Mouse (Mus musculus): ENCODE measurements at regions not wholly inside any gene's neighbourhood (a gene's known extent, or its start where the extent isn't known, plus 50 kb on each side); places are given as distances from the start of the nearest gene placed in this dataset.

GRCm38 (mm10) chr11:19468373-19468772 lies 449.6 kb upstream of the Meis1 start:
- no peak for DNase-seq (ENCODE audit: low read depth, low spot score)

- DNase-seq (ENCODE audit: low read depth, low spot score), result no peak
Measured at GRCm38 (mm10) chr11:19468803-19469202, 450.0 kb upstream of the Meis1 start.

- DNase-seq (ENCODE audit: low read depth, low spot score), result no peak
Measured at GRCm38 (mm10) chr11:19470648-19471341, 452.0 kb upstream of the Meis1 start.

- no peak for DNase-seq (ENCODE audit: low read depth, low spot score)
Measured at GRCm38 (mm10) chr11:19475068-19475786, 448.9 kb upstream of the Spred2 start.

- DNase-seq (ENCODE audit: low read depth, low spot score), result no peak
Measured at GRCm38 (mm10) chr11:19493089-19493756, 431.0 kb upstream of the Spred2 start.

- no peak for DNase-seq (ENCODE audit: low read depth, low spot score)
Measured at GRCm38 (mm10) chr11:19521721-19522120, 402.5 kb upstream of the Spred2 start.

- DNase-seq (ENCODE audit: low read depth, low spot score), result no peak
Measured at GRCm38 (mm10) chr11:19523853-19524487, 400.2 kb upstream of the Spred2 start.

- no peak for DNase-seq (ENCODE audit: low read depth, low spot score)
Measured at GRCm38 (mm10) chr11:19529126-19529525, 395.0 kb upstream of the Spred2 start.

GRCm38 (mm10) chr11:19530652-19531051 lies 393.5 kb upstream of the Spred2 start:
- DNase-seq (ENCODE audit: low read depth, low spot score), result no peak

- DNase-seq (ENCODE audit: low read depth, low spot score), result no peak
Measured at GRCm38 (mm10) chr11:19531255-19532003, 392.7 kb upstream of the Spred2 start.

GRCm38 (mm10) chr11:19532867-19533266 lies 391.3 kb upstream of the Spred2 start:
- DNase-seq (ENCODE audit: low read depth, low spot score), result no peak

- DNase-seq (ENCODE audit: low read depth, low spot score), result no peak
Measured at GRCm38 (mm10) chr11:19533701-19534100, 390.5 kb upstream of the Spred2 start.

- no peak for DNase-seq (ENCODE audit: low read depth, low spot score)
Measured at GRCm38 (mm10) chr11:19535215-19535614, 389.0 kb upstream of the Spred2 start.

- DNase-seq (ENCODE audit: low read depth, low spot score), result no peak
Measured at GRCm38 (mm10) chr11:19546226-19546625, 377.9 kb upstream of the Spred2 start.

GRCm38 (mm10) chr11:19554316-19554946 lies 369.7 kb upstream of the Spred2 start:
- DNase-seq (ENCODE audit: low read depth, low spot score), result no peak

- DNase-seq (ENCODE audit: low read depth, low spot score), result no peak
Measured at GRCm38 (mm10) chr11:19554947-19555770, 369.0 kb upstream of the Spred2 start.

GRCm38 (mm10) chr11:19560452-19560851 lies 363.7 kb upstream of the Spred2 start:
- DNase-seq (ENCODE audit: low read depth, low spot score), result no peak

GRCm38 (mm10) chr11:19562668-19563067 lies 361.5 kb upstream of the Spred2 start:
- DNase-seq (ENCODE audit: low read depth, low spot score), result no peak

GRCm38 (mm10) chr11:19585228-19585627 lies 338.9 kb upstream of the Spred2 start:
- DNase-seq (ENCODE audit: low read depth, low spot score), result no peak
